Mouse (Mus musculus) spleen, adult 2 months (tissue): ENCODE measurements around the gene P2rx3. TPM values are rescaled to one million over a fixed set of nuclear protein-coding genes. Genes with fewer than 3 reads are reported as not detected.

Experiments used
- DNase-seq, 2 experiments: peaks; one replicate each; pipeline versions ENCODE4 v3.0.0 to v3.0.0-alpha.2; 2012 to 2021; ENCODE audit warnings: low spot score in 2 of 2, low read depth in 1 of 2
- H3K27ac ChIP-seq: fragments of 200-500 bp; 2 replicates; pipeline ENCODE4 v1.5.1; 2012; ENCODE audit warnings: low read length, inconsistent platforms; ENCODE audit not compliant: insufficient read depth
- H3K27me3 ChIP-seq: fragments of 200-500 bp; 2 replicates; pipeline ENCODE4 v1.6.1; 2012; ENCODE audit warnings: mild to moderate bottlenecking, moderate library complexity, low read length, inconsistent platforms; ENCODE audit not compliant: control insufficient read depth, insufficient read depth
- H3K36me3 ChIP-seq: fragments of 200-500 bp; 2 replicates; pipeline ENCODE4 v1.6.1; 2012; ENCODE audit warnings: mild to moderate bottlenecking, low read length, inconsistent platforms; ENCODE audit not compliant: control insufficient read depth, insufficient read depth
- H3K4me1 ChIP-seq: fragments of 200-500 bp; 2 replicates; pipeline ENCODE4 v1.6.1; 2011; ENCODE audit warnings: inconsistent platforms; ENCODE audit not compliant: control insufficient read depth, insufficient read depth, insufficient read length
- H3K4me3 ChIP-seq: fragments of 200-500 bp; 2 replicates; pipeline ENCODE4 v1.5.1; 2011; ENCODE audit warnings: mild to moderate bottlenecking, inconsistent platforms; ENCODE audit not compliant: insufficient read depth, insufficient read length; ENCODE audit errors: extremely low read depth
- CTCF ChIP-seq: fragments of 200-500 bp; IDR thresholded peaks from 2 replicates; pipeline ENCODE4 v1.5.1; 2011; ENCODE audit warnings: mild to moderate bottlenecking, inconsistent platforms; ENCODE audit not compliant: insufficient read depth, insufficient read length, insufficient replicate concordance; ENCODE audit errors: extremely low read depth
- POLR2A ChIP-seq: fragments of 200-500 bp; IDR thresholded peaks from 2 replicates; pipeline ENCODE4 v1.6.1; 2011; ENCODE audit warnings: low read depth, low read length, inconsistent platforms
- WGBS: fragments of 180-500 bp; shearing (Covaris S2); methylation state at CpG from one replicate; pipeline ENCODE4 v1.1.7; 2018; 5-methylcytosine and 5-hydroxymethylcytosine counted together
- polyA plus RNA-seq: library from polyadenylated mRNA; depleted of rRNA; stranded (reverse); fragments of >200 nt; gene quantifications from 2 replicates; pipeline ENCODE4 v1.2.3, GENCODE M21; 2012; rRNA removed

Gene P2rx3
- polyA plus RNA-seq = 0.20 and 0.28 TPM in 2 replicates

GRCm38 (mm10) chr2:85037047-85038026 lies at the start of gene P2rx3, which contains the start of gene Ssrp1:
Gene P2rx3 (minus strand): TSS chr2:85037462.
Gene Ssrp1 (plus strand): TSS chr2:85037234.
- Histone ChIP-seq H3K27ac (peak within 1 kb of the TSS; percentile 60), H3K4me3 (peak within 1 kb of the TSS; percentile 92), H3K4me1 (peaks cover 6% of the 10 kb centered on the region; the same call in 1 of the 2 replicates), H3K27me3 (no peaks in the 10 kb centered on the region), H3K36me3 (peaks cover 24% of the 10 kb centered on the region)
- peak; percentile 83 to 90 for DNase-seq
- TF ChIP-seq POLR2A = peak; percentile 43
- TF ChIP-seq CTCF = no peak
- WGBS = under 1% methylated on average over 64 of the region's 66 CpGs

DNA sequence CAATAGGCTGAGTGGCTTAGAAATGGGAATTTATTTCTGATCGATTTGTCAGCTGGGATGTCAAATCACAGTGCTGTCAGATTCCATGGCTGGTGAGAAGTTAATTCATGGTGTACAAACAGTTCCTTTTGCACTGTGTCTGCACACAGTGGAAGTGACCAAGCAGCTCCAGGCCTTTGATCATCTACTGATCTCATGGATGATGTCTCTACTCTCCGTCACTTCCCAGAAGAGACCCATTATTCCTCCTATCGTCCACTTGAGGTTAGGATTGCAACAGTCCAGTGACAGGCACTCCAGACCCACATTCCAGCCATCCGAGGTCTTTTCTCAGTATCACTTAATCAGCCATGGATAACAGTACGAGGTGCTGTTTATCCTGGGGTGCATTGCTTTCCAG lies 36.5 kb upstream of the P2rx3 start:
- no peak overlapping the region for H3K27ac ChIP-seq
- H3K4me3 ChIP-seq = no peak overlapping the region
- H3K4me1 ChIP-seq = no peaks in the 10 kb centered on the region
- peaks cover 12% of the 10 kb centered on the region for H3K36me3 ChIP-seq
- TF ChIP-seq POLR2A = no peak
- no peak for TF ChIP-seq CTCF
- no peaks in the 10 kb centered on the region for H3K27me3 ChIP-seq
- no peak for DNase-seq
- 85% methylated on average over 5 of the region's 5 CpGs for WGBS

- TF ChIP-seq POLR2A (no peak), CTCF (no peak)
- Histone ChIP-seq H3K4me3 (no peak overlapping the region), H3K36me3 (peaks cover 12% of the 10 kb centered on the region), H3K27ac (no peak overlapping the region), H3K4me1 (no peaks in the 10 kb centered on the region), H3K27me3 (no peaks in the 10 kb centered on the region)
- DNase-seq = no peak
- 91% methylated on average over 5 of the region's 5 CpGs for WGBS
Observed at GRCm38 (mm10) chr2:85071921-85072320, 34.7 kb upstream of the P2rx3 start.

- Histone ChIP-seq H3K4me1 (no peaks in the 10 kb centered on the region), H3K27ac (no peak overlapping the region), H3K4me3 (no peak overlapping the region), H3K27me3 (no peaks in the 10 kb centered on the region), H3K36me3 (peaks cover 12% of the 10 kb centered on the region)
- WGBS = 90% methylated on average over 15 of the region's 15 CpGs
- TF ChIP-seq CTCF (no peak), POLR2A (no peak)
- DNase-seq = no peak
Observed at GRCm38 (mm10) chr2:85070086-85070485, 32.8 kb upstream of the P2rx3 start.

- DNase-seq = no peak
- TF ChIP-seq POLR2A (no peak), CTCF (no peak)
- H3K27ac ChIP-seq = no peak overlapping the region
- no peaks in the 10 kb centered on the region for H3K4me1 ChIP-seq
- H3K36me3 ChIP-seq = peaks cover 12% of the 10 kb centered on the region
- H3K4me3 ChIP-seq = no peak overlapping the region
- 87% methylated on average over 2 of the region's 2 CpGs for WGBS
- H3K27me3 ChIP-seq = no peaks in the 10 kb centered on the region
Observed at GRCm38 (mm10) chr2:85068626-85069025, 31.4 kb upstream of the P2rx3 start.

DNA sequence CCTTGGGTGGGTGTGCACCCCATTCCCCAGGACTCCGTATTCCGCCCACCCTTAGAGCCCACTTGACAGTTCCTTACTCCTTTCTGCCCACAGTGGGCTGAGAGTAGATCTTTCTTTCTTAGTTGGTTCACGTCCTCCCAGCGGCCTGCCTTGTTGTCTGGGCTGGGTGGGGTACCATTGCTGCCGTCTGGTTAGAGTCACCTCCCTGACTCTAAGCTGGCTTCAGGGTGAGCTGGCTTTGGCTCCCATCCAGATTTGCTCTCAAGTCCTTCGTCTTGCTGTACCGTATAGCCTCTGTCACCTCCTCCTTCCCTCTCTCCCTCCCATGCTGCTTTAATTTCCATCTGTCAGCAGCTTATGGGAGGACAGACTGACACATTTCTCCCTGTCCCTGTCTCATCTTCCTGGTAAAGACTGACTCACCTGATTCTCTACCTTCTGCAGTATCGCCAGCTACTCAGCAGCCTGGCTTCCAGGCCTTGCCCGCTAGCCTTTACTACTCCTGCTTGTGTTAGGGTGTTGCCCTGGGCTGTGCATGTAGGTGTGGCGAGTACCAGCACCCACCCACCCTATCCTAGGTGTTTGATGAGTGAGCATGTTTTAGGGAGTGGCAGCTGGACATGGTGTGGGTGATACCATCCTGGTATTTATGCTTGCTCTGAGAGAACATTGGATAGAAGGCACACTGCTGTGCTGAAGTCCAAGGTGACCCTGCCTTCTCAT lies 30.8 kb upstream of the P2rx3 start:
- Histone ChIP-seq H3K4me3 (no peak overlapping the region), H3K36me3 (peaks cover 12% of the 10 kb centered on the region), H3K4me1 (no peaks in the 10 kb centered on the region), H3K27me3 (no peaks in the 10 kb centered on the region), H3K27ac (no peak overlapping the region)
- WGBS = 86% methylated on average over 10 of the region's 10 CpGs
- no peak for TF ChIP-seq CTCF
- TF ChIP-seq POLR2A = no peak
- no peak for DNase-seq
